Mouse (Mus musculus): ENCODE measurements around the gene Agpat3. TPM values are rescaled to one million over a fixed set of nuclear protein-coding genes. Genes with fewer than 3 reads are reported as not detected.

Gene Agpat3
- polyA plus RNA-seq, 1 experiment from 2014 or later, result 59.3 TPM

DNA sequence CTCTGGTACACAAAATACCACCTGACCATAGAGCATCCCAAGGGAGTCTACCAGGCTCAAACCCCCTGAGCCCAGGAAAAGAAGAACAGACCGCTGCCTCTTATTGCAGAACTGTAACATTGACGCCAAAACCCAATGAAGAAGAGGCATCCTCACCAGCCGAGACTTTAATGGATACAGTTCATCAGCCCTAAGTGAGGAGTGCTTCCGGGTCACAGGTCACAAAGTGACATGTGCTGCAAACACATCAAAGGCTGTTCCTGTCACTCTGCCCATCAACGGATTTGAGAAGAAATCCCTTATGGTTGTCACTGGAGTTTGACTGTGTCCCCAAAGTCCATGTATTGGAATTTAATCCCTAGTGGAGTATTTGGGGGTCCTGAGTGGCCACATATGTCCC lies 93.1 kb downstream of the Agpat3 start:
- no peaks in the 10 kb centered on the region for H3K4me1 ChIP-seq (replicated peaks)
- H3K27ac ChIP-seq (replicated peaks), result no peak overlapping the region
- no peaks in the 10 kb centered on the region for H3K27me3 ChIP-seq
- WGBS, result 75% methylated on average over 5 of the region's 5 CpGs
- H3K9ac ChIP-seq, result no peak overlapping the region
- no peaks in the 10 kb centered on the region for H3K9me3 ChIP-seq
- H3K4me3 ChIP-seq, result no peak overlapping the region
- no peak for ATAC-seq (ENCODE audit: low read depth)
- no peaks in the 10 kb centered on the region for H3K36me3 ChIP-seq
- H3K4me2 ChIP-seq, result no peak overlapping the region

DNA sequence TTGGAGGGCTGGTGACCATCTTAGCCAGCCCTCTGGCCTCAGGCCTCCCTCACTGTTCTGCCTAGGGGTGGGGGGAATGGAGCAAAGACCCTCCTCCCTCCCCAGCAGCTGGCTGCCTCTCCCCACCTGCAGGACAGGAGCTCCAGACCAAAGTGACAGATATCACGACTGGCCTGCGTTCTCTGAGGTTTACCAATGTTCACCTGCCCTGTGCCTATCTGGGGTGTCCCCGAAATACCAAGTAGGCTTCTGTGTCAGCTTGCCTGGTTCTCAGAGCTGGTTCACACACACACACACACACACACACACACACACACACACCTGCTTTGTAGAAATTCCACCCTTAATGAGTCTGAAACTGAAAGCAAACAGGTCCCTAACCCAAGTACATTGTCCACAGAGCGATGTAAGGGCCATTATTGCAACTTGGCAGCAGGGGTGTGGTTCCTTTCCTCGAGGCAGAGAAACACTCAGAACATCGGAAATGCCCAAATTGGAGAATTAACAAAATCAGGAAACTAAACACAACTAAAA lies 94.1 kb downstream of the Agpat3 start:
- no peak for ATAC-seq (ENCODE audit: low read depth)
- WGBS, result 83% methylated on average over 6 of the region's 6 CpGs

DNA sequence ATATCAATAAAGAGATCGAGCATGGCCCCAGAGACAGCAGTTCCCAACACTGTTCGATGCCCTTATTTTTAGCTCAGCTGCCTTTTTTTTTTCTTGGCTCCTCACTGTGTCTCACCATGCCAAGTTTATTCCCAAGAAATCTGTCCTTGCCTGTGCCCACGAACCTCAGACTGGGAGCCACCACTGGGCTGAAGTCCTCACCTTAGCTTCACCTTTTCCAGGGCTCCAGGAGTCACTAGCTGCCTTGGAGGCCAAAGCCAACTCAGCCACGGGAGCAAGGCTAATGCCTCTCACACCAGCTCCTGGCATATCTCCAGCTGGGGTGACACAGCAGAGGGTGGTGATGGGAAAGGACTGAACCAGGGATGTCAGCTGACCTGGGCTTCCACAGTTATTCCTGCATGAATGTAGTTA lies 96.6 kb downstream of the Agpat3 start:
- H3K4me2 ChIP-seq, result no peak overlapping the region
- H3K4me1 ChIP-seq (replicated peaks), result no peaks in the 10 kb centered on the region
- H3K9me3 ChIP-seq, result no peaks in the 10 kb centered on the region
- ATAC-seq (ENCODE audit: low read depth), result no peak
- H3K9ac ChIP-seq, result no peak overlapping the region
- WGBS, result 75% methylated on average over 4 of the region's 4 CpGs
- H3K4me3 ChIP-seq, result no peak overlapping the region
- no peaks in the 10 kb centered on the region for H3K27me3 ChIP-seq
- H3K27ac ChIP-seq (replicated peaks), result no peak overlapping the region
- no peaks in the 10 kb centered on the region for H3K36me3 ChIP-seq

More for the DNA sequence above, 94.1 kb downstream of the Agpat3 start:
- H3K4me1 ChIP-seq (replicated peaks), result no peaks in the 10 kb centered on the region
- no peak overlapping the region for H3K4me2 ChIP-seq
- no peak overlapping the region for H3K27ac ChIP-seq (replicated peaks)
- H3K36me3 ChIP-seq, result no peaks in the 10 kb centered on the region
- no peaks in the 10 kb centered on the region for H3K27me3 ChIP-seq
- no peak overlapping the region for H3K4me3 ChIP-seq
- H3K9ac ChIP-seq, result no peak overlapping the region
- H3K9me3 ChIP-seq, result no peaks in the 10 kb centered on the region

DNA sequence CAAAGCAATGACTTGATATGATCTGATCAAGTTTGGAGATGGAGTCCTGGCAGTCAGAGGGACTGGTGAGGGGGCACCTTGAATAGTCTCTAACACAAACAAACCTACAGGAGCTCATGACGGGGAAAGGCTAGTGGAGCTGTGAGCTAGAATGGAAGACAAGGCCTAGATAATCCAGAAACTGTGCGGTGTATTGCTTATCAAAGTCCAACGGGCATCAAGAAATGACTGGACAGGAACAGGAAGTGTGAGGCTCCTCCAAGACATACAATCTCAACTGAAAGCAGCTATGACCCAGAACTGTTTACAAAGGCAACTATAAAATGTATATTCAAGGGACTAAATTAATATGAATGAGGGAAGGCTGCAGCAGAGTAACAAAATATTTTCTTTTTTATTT lies 105.1 kb downstream of the Agpat3 start:
- H3K4me2 ChIP-seq, result no peak overlapping the region
- no peaks in the 10 kb centered on the region for H3K36me3 ChIP-seq
- no peak overlapping the region for H3K4me3 ChIP-seq
- peaks cover 20% of the 10 kb centered on the region for H3K4me1 ChIP-seq (replicated peaks)
- H3K27me3 ChIP-seq, result no peaks in the 10 kb centered on the region
- WGBS, result 89% methylated on average over 3 of the region's 3 CpGs
- ATAC-seq (ENCODE audit: low read depth), result no peak
- no peak overlapping the region for H3K9ac ChIP-seq
- no peak overlapping the region for H3K27ac ChIP-seq (replicated peaks)
- H3K9me3 ChIP-seq, result no peaks in the 10 kb centered on the region

DNA sequence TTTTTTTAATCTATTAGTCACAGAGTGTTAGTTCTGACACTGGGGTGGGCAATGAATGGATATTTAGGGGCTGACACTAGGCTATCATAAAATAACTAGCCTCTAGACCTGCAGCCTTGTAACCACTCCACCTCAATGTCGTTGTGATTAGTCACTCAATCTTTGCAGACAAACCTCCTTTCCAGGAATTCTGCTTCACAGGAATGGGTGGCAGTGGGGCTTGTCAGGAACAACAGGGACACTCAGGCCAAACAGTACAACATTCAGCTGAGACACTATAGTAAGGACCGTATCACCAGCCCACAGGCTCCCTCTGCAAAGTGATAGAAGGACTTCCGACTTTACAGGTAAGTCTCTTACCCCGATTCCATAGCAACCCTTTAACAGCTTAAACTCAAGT lies 105.6 kb downstream of the Agpat3 start:
- 82% methylated on average over 4 of the region's 4 CpGs for WGBS
- H3K36me3 ChIP-seq, result no peaks in the 10 kb centered on the region
- no peak overlapping the region for H3K27ac ChIP-seq (replicated peaks)
- H3K4me3 ChIP-seq, result no peak overlapping the region
- H3K9me3 ChIP-seq, result no peaks in the 10 kb centered on the region
- no peak overlapping the region for H3K4me2 ChIP-seq
- H3K27me3 ChIP-seq, result no peaks in the 10 kb centered on the region
- H3K9ac ChIP-seq, result no peak overlapping the region
- H3K4me1 ChIP-seq (replicated peaks), result peaks cover 20% of the 10 kb centered on the region
- ATAC-seq (ENCODE audit: low read depth), result no peak

DNA sequence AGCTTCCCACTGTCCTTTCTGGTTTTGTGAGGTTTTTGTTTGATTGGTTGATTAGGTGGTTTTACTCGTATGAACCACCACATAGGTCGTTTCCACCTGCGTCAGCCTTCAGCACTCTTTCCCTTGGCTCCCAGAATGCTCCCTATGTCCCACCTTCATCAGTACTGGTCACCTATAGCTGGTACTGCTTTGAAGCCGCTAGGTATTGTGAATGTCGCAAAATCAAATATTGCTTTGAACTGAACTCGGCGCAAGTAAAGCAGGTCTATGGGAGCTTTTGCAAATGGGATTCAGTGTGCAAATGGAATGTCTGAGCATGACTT lies 107.1 kb downstream of the Agpat3 start:
- Histone ChIP-seq H3K9me3 (no peaks in the 10 kb centered on the region), H3K27me3 (no peaks in the 10 kb centered on the region), H3K4me3 (peak overlapping the region; percentile 94), H3K4me1 (replicated peaks) (peaks cover 20% of the 10 kb centered on the region), H3K9ac (peak overlapping the region; percentile 85), H3K36me3 (no peaks in the 10 kb centered on the region), H3K27ac (replicated peaks) (peak overlapping the region; percentile 89), H3K4me2 (peak overlapping the region; percentile 93)
- WGBS, result 18% methylated on average over 7 of the region's 7 CpGs
- ATAC-seq (ENCODE audit: low read depth), result peak; percentile 45

DNA sequence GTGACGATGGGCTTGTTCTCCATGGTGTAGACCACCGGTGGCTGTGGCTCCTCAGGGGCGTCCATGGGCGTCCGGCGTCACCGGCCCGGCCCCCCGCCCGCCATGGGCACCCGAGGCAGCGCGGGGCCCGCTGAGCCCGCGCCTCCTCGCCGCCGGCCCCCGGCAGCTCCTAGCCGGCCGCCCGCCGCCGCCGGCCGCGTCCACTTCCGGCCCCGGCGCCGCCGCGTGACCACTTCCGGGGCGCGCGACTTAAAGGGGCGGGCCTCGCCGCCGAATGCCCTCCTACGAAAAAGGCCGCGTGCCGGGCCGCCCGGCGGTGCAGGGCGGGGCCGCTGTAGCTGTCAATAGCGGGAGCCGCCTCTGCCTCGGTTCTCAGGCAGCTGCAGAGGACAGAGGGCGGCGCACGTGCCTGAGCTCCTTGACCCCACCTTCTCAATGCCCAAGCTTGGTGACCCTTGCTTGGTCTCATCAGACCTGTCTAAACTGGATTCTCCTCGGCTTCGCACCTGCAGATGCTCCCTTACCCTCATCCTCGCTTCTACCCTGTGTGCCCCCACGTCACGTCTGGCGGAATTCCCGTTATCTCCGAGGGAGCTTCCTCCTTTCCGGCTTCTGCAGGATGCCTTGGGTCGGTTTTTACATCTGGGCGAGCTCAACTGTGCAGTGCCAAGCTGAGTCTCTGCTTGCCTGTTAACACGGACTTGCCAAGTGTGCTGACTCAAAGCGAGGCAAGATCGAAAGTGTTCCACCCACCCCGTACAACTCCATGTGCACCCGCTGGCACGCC lies 107.7 kb downstream of the Agpat3 start, which contains the start of gene Trappc10:
Gene Trappc10, minus strand, starts transcription at position 204 of the 787 bp plus-strand sequence.
- Histone ChIP-seq H3K9me3 (no peaks in the 10 kb centered on the region), H3K27me3 (no peaks in the 10 kb centered on the region), H3K4me3 (peak within 1 kb of the TSS; percentile 94), H3K9ac (peak within 1 kb of the TSS; percentile 85), H3K4me2 (peak within 1 kb of the TSS; percentile 93), H3K36me3 (no peaks in the 10 kb centered on the region), H3K27ac (replicated peaks) (peak within 1 kb of the TSS; percentile 89), H3K4me1 (replicated peaks) (peaks cover 20% of the 10 kb centered on the region)
- peak; percentile 97 for ATAC-seq (ENCODE audit: low read depth)
- WGBS, result 0% methylated on average over 51 of the region's 74 CpGs

DNA sequence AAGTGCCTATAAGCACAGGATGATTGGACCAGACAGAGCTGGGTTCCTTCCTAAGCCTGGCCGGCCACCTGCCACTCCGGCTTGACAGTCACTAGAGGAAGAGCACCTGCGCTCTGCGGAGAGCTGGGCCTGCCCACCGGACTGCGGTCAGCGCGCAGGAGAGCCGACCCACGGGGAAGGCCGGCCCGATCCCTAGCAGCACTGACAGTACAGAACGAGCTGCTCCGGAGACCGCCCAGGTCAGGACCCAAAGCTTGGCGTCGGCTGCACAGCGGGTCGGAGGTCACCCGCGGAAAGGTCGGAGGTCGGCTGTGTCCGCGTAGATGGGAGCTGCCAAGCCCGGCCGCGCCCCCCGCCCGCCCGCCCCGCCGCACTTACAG lies 108.2 kb downstream of the Agpat3 start:
- peak overlapping the region; percentile 89 for H3K27ac ChIP-seq (replicated peaks)
- H3K36me3 ChIP-seq, result no peaks in the 10 kb centered on the region

DNA sequence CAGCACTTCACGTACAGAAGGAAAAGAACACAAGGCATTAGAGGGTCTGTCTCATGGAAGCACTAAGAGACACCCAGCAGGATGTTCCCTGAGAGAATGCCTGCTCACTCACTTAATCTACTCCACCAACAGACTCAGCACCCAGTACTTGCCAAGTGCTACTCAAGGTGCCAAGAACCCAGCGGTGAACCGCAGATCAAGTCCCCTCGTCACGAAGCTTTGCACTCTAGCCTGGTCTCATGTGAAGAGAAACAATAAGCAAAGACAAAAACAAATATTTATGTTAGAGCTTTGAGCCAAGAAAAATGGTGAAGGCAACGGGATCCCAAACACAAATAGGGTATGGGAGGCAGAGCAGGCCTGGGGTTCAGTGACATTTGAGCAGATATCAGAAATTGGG lies 113.4 kb downstream of the Agpat3 start:
- Histone ChIP-seq H3K4me3 (no peak overlapping the region), H3K27me3 (no peaks in the 10 kb centered on the region), H3K36me3 (peaks cover 4% of the 10 kb centered on the region; the same call in 1 of the 2 replicates), H3K4me2 (no peak overlapping the region), H3K27ac (replicated peaks) (no peak overlapping the region), H3K9ac (no peak overlapping the region), H3K4me1 (replicated peaks) (peaks cover 28% of the 10 kb centered on the region), H3K9me3 (no peaks in the 10 kb centered on the region)
- no peak for ATAC-seq (ENCODE audit: low read depth)
- WGBS, result 90% methylated on average over 6 of the region's 6 CpGs

More for the DNA sequence above, 108.2 kb downstream of the Agpat3 start:
- Histone ChIP-seq H3K4me1 (replicated peaks) (peaks cover 20% of the 10 kb centered on the region), H3K27me3 (no peaks in the 10 kb centered on the region), H3K4me3 (peak overlapping the region; percentile 94), H3K9me3 (no peaks in the 10 kb centered on the region), H3K9ac (peak overlapping the region; percentile 85), H3K4me2 (peak overlapping the region; percentile 93)
- under 1% methylated on average over 26 of the region's 33 CpGs for WGBS
- ATAC-seq (ENCODE audit: low read depth), result peak; percentile 55

DNA sequence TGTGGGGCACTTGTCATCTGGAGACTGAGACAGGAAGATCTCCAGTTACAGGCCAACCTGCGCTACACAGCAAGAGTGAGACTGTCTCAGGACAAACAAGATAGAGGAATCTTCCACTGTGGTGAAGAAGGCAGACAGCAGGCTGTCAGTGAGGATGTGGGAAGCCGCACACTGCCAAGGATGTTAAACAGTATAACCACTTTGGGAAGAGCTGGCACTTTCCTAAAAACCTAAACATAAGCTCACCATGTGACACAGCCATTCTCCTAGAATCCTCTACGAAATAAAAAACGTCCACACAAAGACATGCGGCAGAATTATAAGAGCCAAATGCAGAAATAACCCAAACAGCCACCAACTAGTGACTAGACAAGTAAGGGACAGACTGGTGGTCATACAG lies 114.0 kb downstream of the Agpat3 start:
- Histone ChIP-seq H3K9me3 (no peaks in the 10 kb centered on the region), H3K27ac (replicated peaks) (no peak overlapping the region), H3K36me3 (peaks cover 4% of the 10 kb centered on the region; the same call in 1 of the 2 replicates), H3K4me1 (replicated peaks) (peaks cover 22% of the 10 kb centered on the region), H3K4me2 (no peak overlapping the region), H3K27me3 (no peaks in the 10 kb centered on the region), H3K4me3 (no peak overlapping the region), H3K9ac (no peak overlapping the region)
- 94% methylated on average over 5 of the region's 5 CpGs for whole genome bisulfite sequencing
- ATAC-seq (ENCODE audit: low read depth), result no peak

DNA sequence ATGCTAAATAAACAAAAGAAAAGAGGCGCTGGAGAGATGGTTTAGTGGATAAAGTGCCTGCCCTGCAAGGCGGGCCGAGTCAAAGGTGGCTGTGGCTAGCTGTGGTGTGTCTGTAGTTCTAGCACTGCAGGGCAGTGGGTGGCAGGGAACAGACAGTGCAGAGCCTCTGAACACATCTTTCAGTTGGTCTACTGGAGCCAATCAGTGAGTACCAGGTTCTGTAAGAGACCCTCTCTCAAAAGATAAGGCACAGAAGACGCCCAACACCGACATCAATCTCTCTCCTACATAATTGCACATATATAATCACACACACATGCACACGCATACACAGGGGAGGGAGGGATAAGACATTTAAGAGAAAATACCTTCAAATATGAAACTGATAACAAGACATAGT lies 114.5 kb downstream of the Agpat3 start:
- Histone ChIP-seq H3K27me3 (no peaks in the 10 kb centered on the region), H3K4me2 (no peak overlapping the region), H3K4me3 (no peak overlapping the region), H3K27ac (replicated peaks) (no peak overlapping the region), H3K36me3 (peaks cover 4% of the 10 kb centered on the region; the same call in 1 of the 2 replicates), H3K4me1 (replicated peaks) (peaks cover 17% of the 10 kb centered on the region), H3K9ac (no peak overlapping the region), H3K9me3 (no peaks in the 10 kb centered on the region)
- 90% methylated on average over 6 of the region's 6 CpGs for WGBS
- ATAC-seq (ENCODE audit: low read depth), result no peak

DNA sequence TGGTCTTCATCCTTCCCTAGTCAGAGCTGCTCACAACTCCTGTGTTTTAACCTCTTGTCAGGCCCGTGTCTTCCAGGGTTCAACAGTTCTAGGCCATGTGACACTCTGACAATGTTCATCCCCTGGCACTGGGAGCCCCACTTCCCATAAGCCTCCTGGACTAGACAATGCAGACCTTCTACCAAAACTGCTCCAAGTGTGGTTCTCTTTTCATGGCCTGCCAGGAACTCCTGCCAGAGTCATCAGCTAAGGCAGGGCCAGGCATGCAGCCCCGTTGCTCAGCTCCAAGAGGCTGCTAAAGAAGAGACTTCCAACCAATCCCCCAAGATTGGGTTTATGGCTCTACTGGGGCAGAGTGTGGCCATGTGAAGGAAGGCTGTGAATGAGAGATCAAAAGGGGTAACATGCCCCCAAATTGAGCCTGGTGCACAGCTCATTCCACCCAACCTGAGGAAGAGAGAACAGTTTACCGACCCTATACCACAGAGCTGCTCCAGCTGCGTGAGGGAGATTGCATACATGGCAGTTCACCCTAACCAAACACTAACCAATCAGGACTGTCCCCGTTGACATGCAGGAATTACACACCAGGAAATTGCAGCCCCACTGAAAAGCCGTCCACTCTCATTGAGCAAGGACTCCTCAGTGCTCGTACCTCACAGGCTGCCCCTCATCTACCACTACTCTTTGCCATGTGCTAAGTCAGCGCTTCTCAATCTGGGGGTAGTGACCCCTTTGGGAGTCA lies 115.2 kb downstream of the Agpat3 start:
- WGBS, result 68% methylated on average over 8 of the region's 8 CpGs
- no peak overlapping the region for H3K27ac ChIP-seq (replicated peaks)
- ATAC-seq (ENCODE audit: low read depth), result no peak
- no peak overlapping the region for H3K4me3 ChIP-seq
- H3K9me3 ChIP-seq, result no peaks in the 10 kb centered on the region
- H3K4me2 ChIP-seq, result no peak overlapping the region
- H3K9ac ChIP-seq, result no peak overlapping the region
- H3K27me3 ChIP-seq, result no peaks in the 10 kb centered on the region
- H3K4me1 ChIP-seq (replicated peaks), result peaks cover 16% of the 10 kb centered on the region
- peaks cover 4% of the 10 kb centered on the region; the same call in 1 of the 2 replicates for H3K36me3 ChIP-seq
